Mouse (Mus musculus) frontal cortex, postnatal 36 days (tissue): ENCODE results near the gene Gins2.

Source experiments
- DNase-seq, 2 experiments: peaks; one replicate each; pipeline ENCODE4 v3.0.0; 2022; ENCODE audit warnings: low spot score in 2 of 2

Gene Gins2

DNA sequence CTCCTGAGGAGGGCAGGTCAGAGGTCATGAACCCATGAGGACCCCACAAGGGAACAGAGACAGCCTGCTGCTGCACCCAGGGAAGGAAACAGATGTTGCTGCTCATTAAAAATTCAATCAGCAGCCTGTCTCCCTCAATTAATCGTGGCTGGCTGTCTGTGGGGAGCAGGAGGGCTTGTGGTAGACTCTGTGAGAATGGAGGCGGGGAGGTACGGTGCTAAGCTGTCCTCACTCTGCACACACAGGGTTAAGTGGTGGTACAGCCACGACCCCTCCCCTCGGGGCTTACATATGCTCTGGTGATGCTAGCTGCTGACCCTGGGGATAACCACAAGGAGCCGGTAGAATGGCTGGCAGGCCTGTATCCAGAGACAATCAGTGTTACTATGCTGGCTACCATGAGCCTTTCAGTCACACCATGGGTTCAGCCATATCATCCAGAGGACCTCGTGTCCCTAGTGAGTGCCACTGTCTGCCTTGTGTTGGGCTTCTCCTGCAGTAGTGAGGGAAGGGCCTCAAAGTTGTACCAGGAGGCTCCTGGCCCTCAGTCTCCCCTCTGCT lies 23.9 kb downstream of the Gins2 start:
- DNase-seq: no peak

DNA sequence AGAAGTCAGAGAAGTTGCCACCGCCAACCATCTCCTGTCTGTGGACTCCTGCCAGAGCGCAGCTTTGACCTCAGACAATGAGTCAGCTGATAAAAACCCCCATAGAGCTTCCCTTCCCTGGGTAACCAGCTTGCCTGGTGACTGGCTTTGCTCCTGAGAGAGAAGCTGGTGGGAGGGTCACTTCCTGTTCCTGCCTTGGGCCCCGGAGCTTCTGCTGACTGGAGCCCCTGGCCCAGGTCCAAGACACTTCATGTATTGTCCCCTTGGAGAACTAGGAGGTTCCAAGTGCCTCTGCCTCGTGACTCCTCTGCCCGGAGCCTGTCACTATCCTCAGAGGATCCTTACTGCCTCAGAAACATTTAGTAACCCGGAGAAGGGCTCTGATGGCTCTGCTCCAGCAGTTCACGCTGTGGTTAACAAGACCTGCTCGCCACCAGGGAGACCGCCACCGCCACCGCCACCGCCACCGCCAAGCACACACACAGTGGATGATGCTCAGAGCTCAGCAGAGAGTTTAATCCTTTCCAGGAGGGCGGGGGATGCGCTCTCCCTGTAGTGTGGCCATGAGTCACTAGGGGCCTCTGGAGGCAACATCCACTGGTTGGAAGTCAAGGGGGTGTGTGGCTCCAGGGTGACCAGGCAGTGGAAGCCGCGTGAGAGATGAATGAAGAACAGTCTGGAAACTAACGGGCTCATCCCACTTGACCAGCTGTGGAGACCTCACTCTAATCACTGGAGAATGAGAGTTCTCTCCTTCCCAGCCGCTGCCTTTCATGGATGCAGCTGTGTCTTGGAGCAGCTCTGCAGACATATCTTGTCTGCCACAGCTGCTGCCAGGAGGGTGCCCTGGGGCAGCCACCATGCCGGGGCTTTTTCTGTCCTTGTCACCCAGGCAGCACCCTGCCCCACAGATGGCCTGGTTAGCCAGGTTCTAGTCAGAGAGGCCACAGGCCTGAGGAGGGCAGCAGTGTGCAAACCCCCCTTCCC lies 25.0 kb downstream of the Gins2 start:
- peak; percentile 62 to 63 for DNase-seq

DNA sequence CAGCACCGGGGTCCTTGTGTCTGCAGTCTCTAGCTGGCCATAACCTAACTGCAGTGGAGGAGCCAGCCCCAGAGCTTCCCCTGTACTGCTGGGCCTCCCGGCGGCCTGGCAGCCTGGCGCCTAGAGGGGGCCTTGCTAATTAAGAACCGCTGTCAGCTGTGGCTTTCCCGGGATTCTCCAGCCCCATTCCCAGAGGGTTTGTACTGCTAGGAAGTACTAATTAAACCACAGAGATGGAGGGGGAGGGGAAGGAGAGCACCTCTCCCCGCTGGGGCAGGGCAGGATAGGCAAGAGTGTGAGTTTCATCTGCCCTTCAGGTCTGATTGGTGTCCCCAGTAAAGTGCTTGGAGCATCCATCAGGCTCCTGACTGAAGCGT lies 25.8 kb downstream of the Gins2 start:
- DNase-seq: no peak

DNA sequence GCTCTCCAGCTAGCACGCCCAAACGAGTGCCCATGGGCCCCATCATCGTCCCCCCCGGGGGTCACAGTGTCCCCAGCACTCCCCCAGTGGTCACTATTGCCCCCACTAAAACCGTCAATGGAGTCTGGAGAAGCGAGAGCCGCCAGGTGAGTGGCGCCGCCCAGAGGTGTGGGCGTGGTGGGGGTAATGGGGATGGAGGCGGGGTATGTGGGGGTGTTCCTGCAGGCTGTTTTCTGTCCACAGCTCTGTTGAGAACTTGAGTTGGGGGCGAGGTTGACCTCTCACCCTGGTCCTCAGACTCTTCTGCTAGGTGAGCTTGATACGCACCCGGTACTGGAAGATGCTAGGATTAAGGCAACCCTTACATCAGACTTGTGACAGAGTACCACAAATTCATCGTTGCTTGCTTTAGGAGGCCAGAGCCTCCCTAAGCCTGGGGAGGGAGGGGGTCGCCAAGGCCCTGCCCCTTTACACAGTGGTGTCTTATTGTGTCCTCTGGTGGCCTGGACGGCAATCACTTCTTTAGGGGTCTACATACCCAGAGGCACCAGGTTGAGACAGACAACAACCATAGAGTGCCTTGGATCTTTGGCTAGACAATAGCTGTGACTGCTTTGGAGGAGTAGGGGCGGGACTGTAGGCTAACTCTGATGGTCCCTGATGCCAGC lies 26.3 kb downstream of the Gins2 start:
- no peak for DNase-seq

DNA sequence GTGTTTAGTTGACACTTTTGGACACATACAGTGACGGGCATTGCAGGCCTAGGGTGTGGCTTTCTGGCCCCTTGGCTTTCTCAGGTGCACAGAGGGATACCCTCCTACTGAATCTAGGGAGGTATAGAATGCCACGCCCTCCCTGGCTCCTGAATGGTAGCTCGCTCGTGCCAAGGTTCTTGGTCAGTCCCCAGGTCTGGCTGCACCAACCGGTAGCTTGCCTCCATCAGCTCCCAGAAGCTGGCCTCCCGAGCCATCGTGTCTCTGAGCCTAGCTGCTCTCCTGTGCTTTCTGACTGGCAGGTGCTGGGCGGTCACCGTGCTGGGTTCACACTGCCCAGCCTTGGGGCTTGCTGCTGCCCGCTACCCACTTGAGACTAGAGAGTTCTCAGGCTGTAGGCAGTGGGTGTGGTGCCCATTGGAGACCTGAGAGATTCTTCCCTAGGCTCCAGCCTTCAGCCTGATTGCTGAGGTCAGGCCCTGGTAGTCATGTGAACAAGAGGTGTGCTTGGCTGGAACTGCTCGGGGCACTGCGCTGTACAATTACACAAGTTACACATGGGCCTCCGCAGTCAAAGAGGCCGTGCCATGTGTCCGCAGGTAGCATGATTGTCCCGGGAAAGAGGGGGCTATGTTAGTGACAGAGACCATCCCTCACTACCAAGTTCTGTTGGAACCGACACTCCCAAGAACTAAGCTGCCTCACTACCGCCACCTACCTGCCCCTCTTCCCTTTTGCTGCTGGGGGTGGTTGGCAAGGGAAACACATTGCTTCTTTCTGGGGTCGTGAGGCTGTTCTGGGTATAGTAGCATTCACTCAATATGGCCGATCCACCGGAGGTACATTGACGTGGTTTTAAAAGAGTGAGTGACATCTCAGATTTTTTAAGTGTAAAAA lies 27.3 kb downstream of the Gins2 start:
- DNase-seq: no peak

DNA sequence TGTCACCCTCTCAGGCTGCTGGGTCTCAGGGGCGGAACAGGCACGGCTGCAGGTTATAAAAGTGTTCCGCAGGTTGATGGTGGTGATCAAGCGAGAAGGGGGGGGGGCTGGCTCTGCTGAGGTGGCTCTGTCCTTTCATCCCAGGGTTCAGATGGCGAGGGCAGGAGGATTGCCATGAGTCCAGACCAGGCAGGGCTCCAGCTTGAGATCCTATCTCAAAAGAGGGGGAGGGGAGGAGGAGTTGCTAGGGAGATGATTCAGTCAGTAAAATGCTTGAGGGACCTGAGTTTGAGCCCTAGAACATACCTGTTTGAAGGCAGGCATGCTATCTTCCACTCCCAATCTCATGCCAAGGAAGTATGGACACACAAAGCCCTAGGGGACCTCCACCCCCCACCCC lies 28.6 kb downstream of the Gins2 start:
- DNase-seq: no peak

DNA sequence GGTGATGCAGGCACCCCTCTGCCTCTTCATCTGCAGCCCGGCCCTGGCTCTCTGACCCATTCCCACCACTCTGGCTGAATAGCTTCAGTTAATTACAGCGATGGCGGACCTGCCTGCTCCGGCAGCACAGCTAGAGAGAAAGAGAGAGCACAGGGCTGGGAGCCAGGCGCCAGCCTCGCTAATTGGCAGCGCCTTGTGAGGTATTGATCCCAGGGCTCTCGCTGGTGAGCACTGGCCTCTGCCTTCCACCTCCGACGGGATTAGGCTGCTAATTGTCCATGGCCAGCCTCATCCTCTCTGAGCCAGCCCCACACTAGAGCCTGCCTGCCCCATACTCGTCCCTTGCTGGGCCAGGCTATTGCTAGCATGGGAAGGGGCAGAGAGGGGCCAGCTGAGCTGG lies 29.4 kb downstream of the Gins2 start:
- peak in 1 of 2 experiments; percentile 56 for DNase-seq

DNA sequence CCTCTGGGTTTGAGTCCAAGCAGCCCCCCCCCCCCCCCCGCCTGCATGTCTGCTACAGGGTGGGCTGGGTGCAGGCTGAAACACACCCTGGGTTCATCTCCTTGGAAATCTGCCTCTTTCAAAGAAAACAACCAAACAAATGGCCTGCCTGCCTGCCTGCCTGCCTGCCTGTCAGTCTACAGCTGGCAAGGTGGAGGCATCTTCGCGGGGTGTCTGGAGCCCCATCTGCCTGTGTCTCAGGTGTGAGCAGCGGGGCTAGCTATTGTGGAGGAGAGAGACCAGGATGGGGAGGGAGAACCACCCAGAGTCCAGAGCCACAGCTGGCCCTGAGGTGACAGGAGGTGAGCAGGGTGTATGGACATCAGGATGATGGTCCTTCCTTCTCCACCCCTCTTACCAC lies 30.9 kb downstream of the Gins2 start:
- DNase-seq: no peak

DNA sequence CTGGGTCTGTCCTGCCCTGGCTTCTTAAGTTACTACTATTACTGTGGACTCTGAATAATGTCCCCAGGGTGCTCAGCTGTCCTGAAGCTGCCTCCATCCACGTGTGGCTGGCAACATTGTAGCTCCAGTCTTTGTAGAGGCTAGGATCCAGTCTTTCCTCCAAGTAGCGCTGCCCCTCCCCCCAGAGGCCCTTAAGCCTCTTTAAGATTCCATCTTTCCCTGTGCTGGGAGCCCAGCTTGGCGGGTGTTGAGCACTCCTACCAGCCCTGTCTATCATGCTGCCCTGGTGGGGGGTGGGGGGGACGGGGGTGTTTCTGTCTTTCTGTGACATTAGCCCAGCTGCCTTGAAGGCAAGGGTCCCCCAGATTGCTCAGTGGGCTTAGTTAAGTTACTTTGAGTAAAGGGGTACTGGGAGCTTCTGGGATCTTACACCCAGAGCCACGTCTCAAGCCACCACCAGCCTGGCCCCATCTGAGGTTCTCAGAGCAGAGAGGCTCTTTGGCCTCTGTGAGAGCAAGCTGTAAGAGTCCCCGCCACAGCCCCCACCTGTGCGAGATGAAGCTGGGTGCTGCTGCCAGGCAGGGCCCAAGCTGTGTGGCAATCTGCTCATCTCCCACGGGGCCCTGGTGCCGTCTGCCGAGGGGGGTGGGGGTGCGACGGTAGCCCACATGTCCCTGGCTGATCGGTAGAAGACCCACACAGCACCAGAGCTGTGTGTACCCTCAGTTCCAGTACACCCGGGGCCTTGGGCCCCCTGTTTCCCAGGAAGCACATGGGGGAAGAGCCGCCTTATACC lies 31.7 kb downstream of the Gins2 start:
- DNase-seq: peak; percentile 78 to 83

DNA sequence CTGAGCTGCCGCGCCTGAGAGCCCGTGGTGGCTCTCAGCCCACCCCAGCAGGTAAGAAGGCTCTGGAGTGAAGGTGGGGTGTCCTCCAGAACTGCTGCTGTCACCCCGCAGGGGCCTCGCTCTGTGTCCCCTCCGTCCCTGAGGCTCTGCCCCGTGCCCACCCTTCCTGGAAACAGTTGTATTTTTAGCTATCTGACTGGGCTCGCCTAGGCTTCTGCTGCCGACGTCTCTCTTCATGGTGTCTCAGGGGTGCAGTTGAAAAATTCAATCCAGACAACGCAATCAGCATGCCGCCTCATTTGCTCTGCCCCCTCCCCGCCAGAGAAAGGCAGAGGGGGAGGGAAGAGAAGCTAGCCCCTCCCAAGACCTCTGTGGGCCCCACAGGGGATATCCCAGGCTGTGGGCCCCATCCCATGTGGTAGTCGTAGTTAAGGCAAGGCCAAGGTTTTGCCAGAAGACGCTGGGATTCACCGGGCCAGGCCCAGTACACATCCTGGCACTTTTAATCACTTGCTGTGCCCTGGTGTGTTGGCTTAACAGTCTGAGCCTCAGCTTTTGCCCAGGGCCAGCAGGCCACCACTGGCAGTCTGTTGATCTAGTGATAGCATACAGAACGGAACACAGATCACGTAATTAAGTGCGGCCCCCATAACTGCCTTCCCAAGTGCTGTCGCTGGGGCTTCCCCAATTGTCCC lies 32.8 kb downstream of the Gins2 start:
- DNase-seq: no peak

DNA sequence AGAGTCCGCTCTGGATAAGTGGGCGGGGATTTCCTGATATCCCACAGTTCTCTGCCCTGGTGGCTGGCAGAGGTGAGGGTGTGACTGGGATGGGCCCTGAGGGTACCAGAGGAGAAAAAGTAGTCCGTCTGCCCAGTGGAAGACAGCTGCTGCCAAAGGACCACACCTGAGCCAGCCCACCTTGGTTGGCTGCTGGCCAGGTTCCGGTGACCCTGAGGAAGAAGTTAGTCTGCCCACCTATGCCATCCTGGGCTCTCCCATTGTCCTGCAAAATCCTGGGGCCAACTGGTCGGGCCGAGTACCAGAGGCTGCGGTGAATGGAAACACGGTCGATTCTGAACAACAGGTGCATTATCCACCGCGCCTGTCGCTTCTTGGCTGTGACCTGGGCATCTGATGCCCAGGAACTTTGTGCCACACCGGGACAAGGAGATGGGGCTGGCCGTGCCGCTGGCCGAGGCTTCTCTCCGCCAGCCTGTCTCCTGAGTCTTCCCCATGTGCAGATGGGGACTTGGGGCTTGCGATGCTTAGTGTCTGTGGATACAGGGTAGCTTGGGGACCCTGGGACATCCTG lies 34.6 kb downstream of the Gins2 start:
- no peak for DNase-seq

DNA sequence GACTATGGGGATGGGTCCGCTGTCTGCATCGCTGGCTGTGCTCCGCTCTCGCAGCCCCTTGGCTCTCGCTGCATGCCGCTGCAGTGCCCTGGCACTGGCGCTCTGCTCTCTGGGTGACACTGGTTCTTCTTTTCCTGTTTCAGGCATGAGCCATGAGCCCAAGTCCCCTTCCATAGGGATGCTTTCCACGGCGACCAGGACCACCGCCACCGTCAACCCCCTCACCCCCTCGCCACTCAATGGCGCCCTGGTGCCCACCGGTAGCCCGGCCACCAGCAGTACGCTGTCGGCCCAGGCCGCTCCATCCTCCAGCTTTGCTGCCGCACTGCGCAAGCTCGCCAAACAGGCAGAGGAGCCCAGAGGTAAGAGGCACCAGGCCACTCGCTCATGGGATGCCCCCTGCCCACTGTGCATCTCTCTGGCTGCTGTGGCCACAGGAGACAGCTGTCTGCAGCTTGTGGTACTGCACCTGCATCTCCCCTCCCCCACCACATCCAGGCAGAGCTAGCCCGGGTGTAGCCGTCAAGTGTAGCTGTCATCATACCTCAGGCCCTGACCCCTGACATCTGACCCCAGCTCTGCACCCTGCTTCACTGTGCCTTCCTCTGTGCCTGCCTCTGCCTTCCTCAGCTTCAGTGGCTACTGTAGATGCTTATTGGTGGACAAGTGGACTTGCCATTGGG lies 35.5 kb downstream of the Gins2 start:
- no peak for DNase-seq

DNA sequence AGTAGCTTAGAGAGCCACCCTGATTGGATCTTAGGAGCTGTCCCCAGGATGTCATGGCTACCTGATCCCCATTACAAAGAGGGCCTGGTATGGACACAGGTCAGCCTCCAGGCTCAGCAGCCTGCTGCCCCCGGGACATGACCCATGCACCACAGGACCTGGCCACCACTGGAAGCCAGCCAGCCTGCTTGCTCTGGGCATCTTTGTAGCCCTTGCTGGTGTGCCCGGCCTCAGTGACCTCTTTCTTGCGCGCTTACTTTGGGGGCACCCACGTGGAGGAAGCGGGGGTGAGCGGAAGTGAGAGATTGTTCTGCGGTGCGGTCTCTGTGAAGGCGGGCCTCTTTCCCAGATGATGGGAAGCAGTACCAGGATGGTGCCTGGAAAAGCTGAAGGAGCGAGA lies 36.6 kb downstream of the Gins2 start:
- no peak for DNase-seq

DNA sequence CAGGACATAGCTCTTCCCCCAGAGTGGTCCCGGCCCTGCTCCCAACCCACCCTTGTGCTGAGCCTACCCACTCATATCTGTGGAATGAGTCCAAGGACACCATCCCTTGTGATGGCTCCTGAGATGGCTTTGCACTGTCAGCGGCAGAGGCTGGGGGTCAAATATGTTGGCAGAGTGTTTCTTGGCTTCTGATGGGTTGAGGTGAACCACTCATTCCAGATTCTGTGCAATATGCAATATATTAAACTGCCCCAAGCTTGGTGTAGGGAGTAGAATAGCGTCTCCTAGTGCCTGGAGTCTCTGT lies 37.5 kb downstream of the Gins2 start:
- DNase-seq: no peak

DNA sequence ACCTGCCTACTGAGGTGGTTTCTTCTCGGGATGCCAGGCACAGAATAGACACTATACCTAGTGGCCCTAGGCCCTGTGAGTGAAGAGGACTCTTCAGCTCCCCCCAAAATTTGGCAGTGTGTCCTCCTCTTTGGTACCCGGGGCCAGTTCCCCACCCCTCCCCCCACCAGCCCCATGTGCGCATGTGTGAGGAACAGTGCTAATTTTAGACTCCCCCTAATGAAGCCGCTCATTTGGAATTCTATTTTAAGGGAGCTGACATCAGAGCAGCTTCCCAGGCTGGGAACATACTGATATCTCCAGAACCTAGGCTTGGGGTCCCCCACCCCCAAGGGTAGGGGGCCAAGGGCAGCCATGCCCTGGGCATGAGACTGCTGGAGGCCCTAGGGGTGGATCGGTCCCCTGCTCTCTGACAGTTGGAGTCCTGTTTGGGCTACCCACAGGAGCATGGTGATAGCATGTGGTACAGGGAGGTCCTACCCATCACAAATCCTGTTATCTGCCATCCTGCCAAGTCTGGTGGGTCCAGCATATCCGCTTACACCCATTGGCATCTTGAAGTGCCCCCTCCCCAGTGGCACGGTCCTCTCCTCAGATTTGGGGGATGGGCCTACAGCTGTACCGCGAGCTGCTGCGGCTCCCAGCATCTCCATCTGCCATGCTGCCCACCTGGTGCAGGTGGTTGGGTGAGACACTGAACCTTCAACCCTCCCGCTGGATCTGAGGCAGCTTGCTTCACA lies 38.0 kb downstream of the Gins2 start:
- no peak for DNase-seq

DNA sequence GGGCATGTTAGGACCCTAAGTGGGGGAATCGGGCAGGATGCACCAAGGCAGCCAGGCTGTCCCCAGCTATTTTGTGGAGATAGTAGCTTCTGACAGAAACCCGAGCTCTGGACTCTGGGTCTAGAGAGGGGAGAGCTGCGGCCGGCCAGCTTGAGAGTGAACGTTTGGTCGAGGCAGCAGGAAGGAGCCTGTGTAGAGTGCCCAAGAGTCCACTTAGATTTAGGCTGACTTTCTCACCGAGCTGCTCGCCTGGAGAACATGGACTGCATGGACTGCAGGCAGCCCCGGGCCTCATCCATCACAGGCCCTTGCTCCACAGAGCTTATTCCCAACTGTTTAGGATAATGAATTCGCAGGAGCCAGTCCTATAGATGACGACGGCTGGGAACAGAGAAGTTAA lies 38.7 kb downstream of the Gins2 start:
- DNase-seq: no peak

DNA sequence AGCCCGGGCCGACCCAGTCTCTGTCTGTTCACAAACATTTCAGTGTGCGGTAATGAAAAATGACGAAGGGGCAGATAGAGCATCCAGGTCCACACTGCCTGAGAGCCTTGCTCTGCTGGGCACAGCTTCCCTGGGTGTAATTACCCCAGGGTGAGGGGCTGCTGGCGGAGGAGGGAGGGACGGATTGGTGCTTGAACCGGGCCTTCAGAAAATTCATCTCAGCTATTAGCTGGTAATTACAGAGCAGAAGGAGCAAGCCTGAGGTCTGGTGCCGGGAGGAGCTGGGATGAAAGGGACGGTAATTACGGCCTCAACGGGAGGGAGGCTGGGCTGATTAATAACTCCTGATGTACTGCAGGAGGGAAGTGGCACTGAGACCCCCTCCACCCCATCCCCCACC lies 39.2 kb downstream of the Gins2 start:
- no peak for DNase-seq

DNA sequence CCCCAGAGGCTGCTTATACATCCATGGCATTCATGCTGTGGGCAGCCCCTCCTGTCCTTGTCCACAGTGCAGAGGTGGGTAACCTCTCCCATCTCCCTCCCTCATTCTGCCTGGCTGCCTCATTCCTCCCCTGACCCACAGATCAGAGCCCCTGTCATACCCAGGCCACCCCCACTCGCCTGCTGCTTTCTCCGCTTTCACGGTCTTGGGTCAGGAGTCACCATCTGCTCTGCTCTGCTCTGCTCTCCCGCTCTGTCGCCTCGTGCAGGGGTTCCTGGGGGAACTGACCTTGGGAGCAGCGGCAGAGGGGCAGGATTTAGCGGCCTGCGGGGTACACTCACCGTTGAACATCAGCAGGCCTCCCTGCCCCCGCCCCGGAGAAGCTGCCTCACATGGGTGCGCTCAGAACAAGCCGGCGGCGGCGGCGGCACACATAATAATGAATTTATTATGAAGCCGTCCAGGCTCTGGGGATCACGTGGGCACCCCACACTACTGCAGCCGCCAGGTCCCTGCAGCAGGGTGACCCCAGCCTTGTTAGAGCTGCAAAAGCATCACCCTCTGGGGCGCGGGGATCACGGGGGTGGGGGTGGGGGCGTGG lies 39.7 kb downstream of the Gins2 start:
- no peak for DNase-seq
